Mouse (Mus musculus): ENCODE results near the gene Mgst2. TPM values are rescaled to one million over a fixed set of nuclear protein-coding genes. Genes with fewer than 3 reads are reported as not detected.

Mgst2 gene
- polyA plus RNA-seq, 1 experiment from 2014 or later = 1.9 TPM

- 0 out of 2 replicates have a peak, but pooled peaks have one; percentile 42 for ATAC-seq (ENCODE audit: insufficient read depth)
- no peak for TF ChIP-seq CTCF (IDR thresholded peaks at IDR 0.05; ENCODE audit: low read depth)
- Histone ChIP-seq H3K36me3 (ENCODE audit: insufficient read depth) (no peaks in the 10 kb centered on the region), H3K4me3 (ENCODE audit: low read depth, low read length) (no peak overlapping the region), H3K27me3 (ENCODE audit: insufficient read depth, low read length) (no peaks in the 10 kb centered on the region), H3K9me3 (ENCODE audit: low read depth, low read length) (no peaks in the 10 kb centered on the region), H3K27ac (ENCODE audit: low read depth) (no peak overlapping the region), H3K4me1 (ENCODE audit: insufficient read depth) (no peaks in the 10 kb centered on the region), H3K4me2 (no peak overlapping the region), H3K9ac (no peak overlapping the region)
- WGBS = 29% methylated on average over 2 of the region's 2 CpGs
- peak; percentile 53 for DNase-seq
These were observed 8.4 kb downstream of the Mgst2 start for GRCm38 (mm10) chr3:51668607-51669006.

GRCm38 (mm10) chr3:51670414-51671070, 10.4 kb downstream of the Mgst2 start:
- no peak for ATAC-seq (ENCODE audit: insufficient read depth)
- no peak for TF ChIP-seq CTCF (IDR thresholded peaks at IDR 0.05; ENCODE audit: low read depth)
- Histone ChIP-seq H3K27me3 (ENCODE audit: insufficient read depth, low read length) (no peaks in the 10 kb centered on the region), H3K9me3 (ENCODE audit: low read depth, low read length) (no peaks in the 10 kb centered on the region), H3K4me1 (ENCODE audit: insufficient read depth) (no peaks in the 10 kb centered on the region), H3K9ac (no peak overlapping the region), H3K36me3 (ENCODE audit: insufficient read depth) (no peaks in the 10 kb centered on the region), H3K27ac (ENCODE audit: low read depth) (no peak overlapping the region), H3K4me3 (ENCODE audit: low read depth, low read length) (no peak overlapping the region), H3K4me2 (no peak overlapping the region)
- no peak for DNase-seq
- 71% methylated on average over 5 of the region's 5 CpGs for WGBS

GRCm38 (mm10) chr3:51671071-51671469, 10.9 kb downstream of the Mgst2 start:
- DNase-seq (no peak), ATAC-seq (ENCODE audit: insufficient read depth) (no peak)
- H3K9me3 ChIP-seq (ENCODE audit: low read depth, low read length) = no peaks in the 10 kb centered on the region
- no peak overlapping the region for H3K9ac ChIP-seq
- H3K4me2 ChIP-seq = no peak overlapping the region
- no peak overlapping the region for H3K27ac ChIP-seq (ENCODE audit: low read depth)
- no peak for TF ChIP-seq CTCF (IDR thresholded peaks at IDR 0.05; ENCODE audit: low read depth)
- no peak overlapping the region for H3K4me3 ChIP-seq (ENCODE audit: low read depth, low read length)
- H3K27me3 ChIP-seq (ENCODE audit: insufficient read depth, low read length) = no peaks in the 10 kb centered on the region
- WGBS = 84% methylated on average over 1 of the region's 1 CpGs
- no peaks in the 10 kb centered on the region for H3K36me3 ChIP-seq (ENCODE audit: insufficient read depth)
- no peaks in the 10 kb centered on the region for H3K4me1 ChIP-seq (ENCODE audit: insufficient read depth)

- Histone ChIP-seq H3K9me3 (ENCODE audit: low read depth, low read length) (no peaks in the 10 kb centered on the region), H3K9ac (no peak overlapping the region), H3K4me1 (ENCODE audit: insufficient read depth) (no peaks in the 10 kb centered on the region), H3K4me3 (ENCODE audit: low read depth, low read length) (no peak overlapping the region), H3K36me3 (ENCODE audit: insufficient read depth) (no peaks in the 10 kb centered on the region), H3K4me2 (no peak overlapping the region), H3K27ac (ENCODE audit: low read depth) (no peak overlapping the region), H3K27me3 (ENCODE audit: insufficient read depth, low read length) (no peaks in the 10 kb centered on the region)
- DNase-seq (no peak), ATAC-seq (ENCODE audit: insufficient read depth) (no peak)
- WGBS = 36% methylated on average over 4 of the region's 4 CpGs
- no peak for TF ChIP-seq CTCF (IDR thresholded peaks at IDR 0.05; ENCODE audit: low read depth)
These were observed 12.5 kb downstream of the Mgst2 start for GRCm38 (mm10) chr3:51672631-51673030.

- Histone ChIP-seq H3K36me3 (ENCODE audit: insufficient read depth) (no peaks in the 10 kb centered on the region), H3K4me2 (no peak overlapping the region), H3K9ac (no peak overlapping the region), H3K27ac (ENCODE audit: low read depth) (no peak overlapping the region), H3K27me3 (ENCODE audit: insufficient read depth, low read length) (no peaks in the 10 kb centered on the region), H3K4me3 (ENCODE audit: low read depth, low read length) (no peak overlapping the region), H3K4me1 (ENCODE audit: insufficient read depth) (no peaks in the 10 kb centered on the region), H3K9me3 (ENCODE audit: low read depth, low read length) (no peaks in the 10 kb centered on the region)
- 62% methylated on average over 21 of the region's 21 CpGs for WGBS
- ATAC-seq (ENCODE audit: insufficient read depth) (peak; percentile 52; the same call in 1 of the 2 replicates), DNase-seq (peak; percentile 76)
- TF ChIP-seq CTCF (IDR thresholded peaks at IDR 0.05; ENCODE audit: low read depth) = peak; percentile 69
These were observed 13.4 kb downstream of the Mgst2 start for GRCm38 (mm10) chr3:51673408-51674086.

GRCm38 (mm10) chr3:51674963-51675362, 14.8 kb downstream of the Mgst2 start:
- TF ChIP-seq CTCF (IDR thresholded peaks at IDR 0.05; ENCODE audit: low read depth) = no peak
- Histone ChIP-seq H3K4me3 (ENCODE audit: low read depth, low read length) (no peak overlapping the region), H3K27me3 (ENCODE audit: insufficient read depth, low read length) (no peaks in the 10 kb centered on the region), H3K9me3 (ENCODE audit: low read depth, low read length) (no peaks in the 10 kb centered on the region), H3K4me2 (no peak overlapping the region), H3K36me3 (ENCODE audit: insufficient read depth) (no peaks in the 10 kb centered on the region), H3K9ac (no peak overlapping the region), H3K27ac (ENCODE audit: low read depth) (no peak overlapping the region), H3K4me1 (ENCODE audit: insufficient read depth) (no peaks in the 10 kb centered on the region)
- ATAC-seq (ENCODE audit: insufficient read depth) (no peak), DNase-seq (no peak)
- 73% methylated on average over 3 of the region's 3 CpGs for WGBS

- H3K27ac ChIP-seq (ENCODE audit: low read depth) = no peak overlapping the region
- 87% methylated on average over 6 of the region's 6 CpGs for WGBS
- TF ChIP-seq CTCF (IDR thresholded peaks at IDR 0.05; ENCODE audit: low read depth) = no peak
- no peak for DNase-seq
- no peak for ATAC-seq (ENCODE audit: insufficient read depth)
- peaks cover 19% of the 10 kb centered on the region for H3K36me3 ChIP-seq (ENCODE audit: insufficient read depth)
- H3K4me3 ChIP-seq (ENCODE audit: low read depth, low read length) = no peak overlapping the region
- no peaks in the 10 kb centered on the region for H3K4me1 ChIP-seq (ENCODE audit: insufficient read depth)
- H3K4me2 ChIP-seq = no peak overlapping the region
- H3K9me3 ChIP-seq (ENCODE audit: low read depth, low read length) = no peaks in the 10 kb centered on the region
- no peak overlapping the region for H3K9ac ChIP-seq
- H3K27me3 ChIP-seq (ENCODE audit: insufficient read depth, low read length) = no peaks in the 10 kb centered on the region
These were observed 25.4 kb downstream of the Mgst2 start for GRCm38 (mm10) chr3:51685539-51685938.

Measured in lung, embryonic 14.5 days (tissue).